Mouse (Mus musculus) activated CD4-positive, CD25-positive, alpha-beta regulatory T cell, adult 4 months (primary cell): ENCODE measurements around the gene Hic1. TPM values are rescaled to one million over a fixed set of nuclear protein-coding genes. Genes with fewer than 3 reads are reported as not detected.

Experiments
- ATAC-seq: one replicate; pipeline ENCODE4 v1.8.0; 2017
- polyA plus RNA-seq, 2 experiments: library from polyadenylated mRNA; unstranded; fragments of 100-300 nt; shearing (Covaris generic); gene quantifications; one replicate each; pipeline ENCODE4 v1.2.1; 2017

Hic1 gene
- polyA plus RNA-seq, 2 experiments from 2014 or later = 0.38 TPM; not detected in 1

DNA sequence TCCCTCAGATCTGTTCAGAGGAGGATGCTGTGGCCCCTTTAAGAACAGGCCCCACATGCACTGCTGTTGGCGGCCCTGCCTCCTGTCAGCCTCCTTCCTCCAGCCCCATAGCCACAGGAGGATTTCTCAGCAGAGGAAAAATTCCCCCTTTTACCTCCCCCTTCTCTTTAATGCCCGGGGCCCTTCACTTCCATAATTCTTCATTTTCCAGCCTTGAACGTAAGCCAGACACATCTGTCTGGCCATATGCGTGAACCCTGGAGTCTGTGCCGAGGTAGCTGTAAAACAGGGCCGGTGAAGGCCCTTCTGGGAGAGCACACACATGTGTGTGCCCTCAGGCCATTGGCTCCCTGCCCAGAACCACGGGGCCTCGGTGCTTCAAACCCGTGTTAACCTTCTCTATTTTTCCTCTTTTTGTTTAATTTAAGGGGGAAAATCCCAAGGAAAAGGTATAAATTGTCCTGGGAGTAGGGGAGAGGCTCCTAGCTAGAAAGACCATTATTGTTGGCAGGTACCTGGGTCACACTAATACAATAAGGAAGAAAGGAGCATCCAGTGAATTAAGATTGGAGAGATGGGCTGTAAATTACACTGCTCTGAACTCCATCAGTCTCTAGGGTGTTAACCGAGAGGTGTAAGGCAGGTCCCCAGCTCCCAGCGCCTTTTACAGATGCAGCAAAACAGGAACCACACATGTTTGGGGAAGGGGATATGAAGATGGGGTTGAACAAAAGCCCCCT lies 22.0 kb downstream of the Hic1 start:
- no peak for ATAC-seq

GRCm38 (mm10) chr11:75145841-75146240 lies 23.5 kb downstream of the Hic1 start:
- no peak for ATAC-seq

GRCm38 (mm10) chr11:75142749-75143148 lies 26.6 kb downstream of the Hic1 start:
- no peak for ATAC-seq

GRCm38 (mm10) chr11:75141913-75142312 lies 27.4 kb downstream of the Hic1 start:
- ATAC-seq = no peak

DNA sequence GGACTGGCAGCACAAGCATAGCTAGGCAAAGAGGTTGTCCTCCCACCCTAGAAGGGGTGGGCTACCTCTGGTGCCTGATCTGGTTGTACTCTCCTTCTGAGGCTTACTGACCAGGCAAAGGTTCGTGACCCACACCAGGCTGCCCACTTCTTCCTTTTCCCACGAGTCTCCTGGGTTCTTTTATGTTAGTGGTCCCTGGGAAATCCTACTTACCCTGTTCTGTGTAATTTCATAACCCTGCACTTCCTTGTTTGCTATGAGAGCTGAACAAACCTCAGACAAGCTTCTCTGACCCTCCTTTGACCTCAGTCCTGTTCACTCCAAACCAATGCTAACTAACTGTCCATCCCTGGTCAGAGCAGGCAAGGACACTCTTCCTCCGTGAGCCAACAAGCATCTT lies 28.3 kb downstream of the Hic1 start:
- ATAC-seq = no peak

DNA sequence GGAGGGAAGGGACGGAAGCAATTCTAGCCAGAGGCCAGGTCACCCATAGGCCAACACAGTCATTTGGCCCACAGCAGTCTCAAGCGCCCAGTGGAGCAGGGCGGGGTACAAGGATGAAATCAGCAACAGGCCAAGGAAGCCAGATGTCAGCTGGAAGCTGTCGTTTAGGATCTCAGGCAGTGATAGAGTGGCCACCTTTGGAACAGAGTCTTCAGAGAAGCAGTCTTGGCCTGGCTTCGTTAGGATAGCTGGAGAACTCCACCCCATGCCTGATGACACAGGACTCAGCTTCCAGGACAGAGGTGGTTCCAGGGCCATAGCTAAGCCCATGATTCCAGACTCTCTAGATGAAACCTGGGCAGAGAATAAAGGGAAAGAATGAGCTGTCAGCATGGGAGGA lies 28.9 kb downstream of the Hic1 start:
- no peak for ATAC-seq

- no peak for ATAC-seq
These were observed 30.0 kb downstream of the Hic1 start for GRCm38 (mm10) chr11:75139122-75139963.

- peak; percentile 82 for ATAC-seq
These were observed 32.5 kb downstream of the Hic1 start for GRCm38 (mm10) chr11:75136666-75137398.

- no peak for ATAC-seq
These were observed 34.0 kb downstream of the Hic1 start for GRCm38 (mm10) chr11:75135358-75135757.

DNA sequence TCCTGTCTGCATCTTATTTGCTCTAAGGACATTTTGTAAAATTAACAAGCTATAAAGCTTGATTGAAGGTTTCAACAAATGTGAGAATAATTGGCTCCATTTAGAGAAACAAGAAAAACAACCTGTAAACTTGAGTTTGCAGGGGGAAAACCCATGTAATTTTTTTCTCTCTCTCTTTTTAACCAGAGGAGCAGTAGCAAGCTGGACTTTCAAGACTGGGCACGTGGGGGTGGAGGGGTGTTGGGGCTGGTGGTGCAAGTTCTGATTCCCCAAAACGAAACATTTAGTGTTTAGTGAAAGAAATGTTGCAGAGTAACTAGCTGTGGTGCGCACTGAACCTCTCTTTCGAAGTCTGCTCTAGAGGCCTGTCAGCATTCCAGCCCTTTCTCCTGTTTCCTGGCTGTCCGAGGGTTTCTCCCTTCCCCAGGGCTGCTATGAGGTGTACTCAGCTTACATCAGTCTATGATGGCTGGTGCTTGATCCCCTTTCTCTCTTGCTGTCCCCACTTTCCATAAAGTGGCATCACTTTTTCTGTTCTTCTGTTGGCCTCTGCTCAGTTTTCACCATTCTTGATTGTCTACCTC lies 34.7 kb downstream of the Hic1 start:
- no peak for ATAC-seq

DNA sequence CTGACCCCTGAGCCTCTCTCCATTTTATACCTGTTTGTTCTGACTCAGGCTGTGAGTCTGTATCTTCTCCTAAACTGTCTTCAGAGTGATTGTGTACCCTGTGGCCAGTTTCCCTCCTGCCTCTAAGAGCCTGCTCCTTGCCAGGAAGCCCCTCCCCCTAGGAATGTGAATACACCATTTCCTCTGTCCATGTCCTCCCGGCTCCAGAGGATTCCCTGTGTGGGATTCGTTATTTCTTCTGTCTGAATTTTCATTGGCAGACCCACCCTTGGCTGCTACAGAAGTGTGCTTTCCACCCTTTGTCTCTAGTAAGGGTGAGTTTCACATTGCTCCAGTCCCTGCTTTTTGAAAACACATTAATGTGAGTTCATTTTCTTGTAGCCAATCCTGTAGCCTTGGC lies 35.4 kb downstream of the Hic1 start:
- ATAC-seq = no peak

GRCm38 (mm10) chr11:75133391-75133790 lies 35.9 kb downstream of the Hic1 start:
- no peak for ATAC-seq

GRCm38 (mm10) chr11:75132278-75132677 lies 37.0 kb downstream of the Hic1 start:
- ATAC-seq = no peak

DNA sequence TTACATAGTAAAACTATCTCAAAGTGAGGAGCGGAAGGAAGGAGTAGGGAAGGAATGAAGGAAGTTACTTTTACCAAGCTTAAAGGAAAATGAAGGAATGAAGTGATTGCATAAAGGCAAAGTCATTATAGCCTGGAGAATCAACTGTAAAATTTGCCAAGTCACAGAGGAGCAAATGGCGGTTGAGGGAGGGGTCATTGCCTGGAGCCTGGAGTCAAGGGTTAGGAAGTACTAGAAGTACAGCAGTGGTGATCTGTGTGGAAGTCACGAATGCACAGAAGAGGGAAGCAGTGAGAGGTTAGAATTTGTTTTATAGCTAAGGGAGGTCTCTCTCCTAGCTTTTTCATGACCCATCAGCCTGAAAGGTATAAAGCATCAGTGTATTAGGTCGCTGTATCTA lies 38.0 kb downstream of the Hic1 start:
- no peak for ATAC-seq

DNA sequence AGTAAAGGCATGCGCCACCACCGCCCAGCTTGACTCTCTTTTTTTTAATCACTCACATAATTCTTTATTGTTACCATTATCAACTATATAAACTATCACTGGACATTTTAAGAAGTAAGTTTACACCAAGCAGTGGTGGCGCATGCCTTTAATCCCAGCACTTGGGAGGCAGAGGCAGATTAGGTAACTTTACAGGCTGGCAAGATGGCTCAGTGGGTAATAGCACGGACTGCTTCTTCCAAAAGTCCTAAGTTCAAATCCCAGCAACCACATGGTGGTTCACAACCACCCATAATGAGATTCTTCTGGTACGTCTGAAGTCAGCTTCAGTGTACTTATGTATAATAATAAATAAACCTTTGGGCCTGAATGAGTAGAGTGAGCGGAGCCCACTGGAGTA lies 39.8 kb downstream of the Hic1 start:
- ATAC-seq = no peak

DNA sequence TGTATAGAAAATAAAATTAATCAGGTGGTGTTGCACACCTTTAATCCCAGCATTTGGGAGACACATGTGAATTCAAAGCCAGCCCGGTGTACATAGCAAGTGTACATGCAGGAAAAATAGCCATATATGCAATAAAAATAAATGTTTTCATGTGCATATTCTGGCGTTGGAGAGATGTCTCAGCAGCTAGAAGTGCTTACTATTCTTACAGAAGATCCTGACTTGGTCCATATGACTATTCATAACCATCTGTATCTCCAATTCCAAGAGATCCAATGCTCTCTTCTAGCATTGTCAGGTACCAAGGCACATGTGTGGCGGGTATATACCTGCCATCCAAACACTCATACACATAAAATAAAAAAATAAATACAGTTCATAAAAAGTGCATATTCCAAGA lies 42.9 kb downstream of the Hic1 start:
- no peak for ATAC-seq

- no peak for ATAC-seq
These were observed 44.9 kb downstream of the Hic1 start for GRCm38 (mm10) chr11:75124406-75124805.

- no peak for ATAC-seq
These were observed 48.0 kb downstream of the Hic1 start for GRCm38 (mm10) chr11:75121348-75121747.

- no peak for ATAC-seq
These were observed 49.5 kb downstream of the Hic1 start for GRCm38 (mm10) chr11:75119841-75120240.

GRCm38 (mm10) chr11:75119298-75119697 lies 50.0 kb downstream of the Hic1 start:
- no peak for ATAC-seq

- ATAC-seq = no peak
These were observed 51.2 kb downstream of the Hic1 start for GRCm38 (mm10) chr11:75118141-75118540.

DNA sequence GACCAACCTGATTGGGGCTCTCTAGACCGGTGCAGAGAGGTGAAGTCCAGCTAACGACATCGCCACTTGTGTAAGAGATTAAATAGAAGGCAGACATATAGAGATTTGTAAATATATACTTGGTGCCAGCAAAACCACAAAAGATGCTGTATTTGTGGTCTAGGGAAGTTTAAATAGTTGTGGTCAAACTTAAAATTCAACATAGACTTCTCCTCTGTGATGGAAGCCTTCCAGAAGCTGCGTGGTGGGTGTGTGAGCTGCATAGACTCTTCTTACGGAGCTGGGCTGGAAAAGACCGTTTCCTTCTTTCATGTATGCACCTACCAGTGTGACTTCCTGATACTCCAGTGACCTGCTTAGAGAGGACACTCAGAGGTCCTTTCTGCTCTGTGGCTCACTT lies 52.9 kb downstream of the Hic1 start:
- no peak for ATAC-seq
